Mouse (Mus musculus) kidney, adult 18-20 months (tissue): ENCODE data around the gene Hist1h3b.
"Not testable (repeated sequence)": the region's sequence is repeated elsewhere in the genome, so short reads cannot be mapped to it uniquely, and the experiment has no call there.

Experiments
- DNase-seq: peaks from one replicate; pipeline ENCODE4 v3.0.0; 2021

Hist1h3b gene

GRCm38 (mm10) chr13:23752067-23752741 lies at the start of gene Hist1h3b:
Hist1h3b (plus strand) TSS chr13:23752267.
- peak; percentile 80 for DNase-seq

GRCm38 (mm10) chr13:23702801-23703200 lies 49.3 kb upstream of the Hist1h3b start:
- not testable (repeated sequence) for DNase-seq

GRCm38 (mm10) chr13:23705751-23706356 lies 46.2 kb upstream of the Hist1h3b start:
- no peak for DNase-seq

- DNase-seq = no peak
Measured at GRCm38 (mm10) chr13:23706771-23707170, 45.3 kb upstream of the Hist1h3b start.

GRCm38 (mm10) chr13:23708041-23708440 lies 44.0 kb upstream of the Hist1h3b start:
- DNase-seq = no peak

GRCm38 (mm10) chr13:23708654-23709053 lies 43.4 kb upstream of the Hist1h3b start:
- DNase-seq = no peak

GRCm38 (mm10) chr13:23709714-23710373 lies 42.2 kb upstream of the Hist1h3b start:
- DNase-seq = peak; percentile 41

GRCm38 (mm10) chr13:23710374-23711089 lies 41.5 kb upstream of the Hist1h3b start, which contains the start of gene Hfe:
Hfe (minus strand) TSS chr13:23710854.
- DNase-seq = peak; percentile 65

- no peak for DNase-seq
Measured at GRCm38 (mm10) chr13:23716261-23717042, 35.6 kb upstream of the Hist1h3b start.

- DNase-seq = no peak
Measured at GRCm38 (mm10) chr13:23717176-23717575, 34.9 kb upstream of the Hist1h3b start.

GRCm38 (mm10) chr13:23717593-23718245 lies 34.3 kb upstream of the Hist1h3b start:
- not testable (repeated sequence) for DNase-seq

- no peak for DNase-seq
Measured at GRCm38 (mm10) chr13:23724239-23724638, 27.8 kb upstream of the Hist1h3b start.

- DNase-seq = no peak
Measured at GRCm38 (mm10) chr13:23725213-23725612, 26.9 kb upstream of the Hist1h3b start.

GRCm38 (mm10) chr13:23728472-23729191 lies 23.4 kb upstream of the Hist1h3b start:
- DNase-seq = no peak

GRCm38 (mm10) chr13:23729192-23729525 lies 22.9 kb upstream of the Hist1h3b start:
- DNase-seq = no peak

- no peak for DNase-seq
Measured at GRCm38 (mm10) chr13:23729706-23730105, 22.4 kb upstream of the Hist1h3b start.

GRCm38 (mm10) chr13:23730479-23730878 lies 21.6 kb upstream of the Hist1h3b start:
- DNase-seq = peak; percentile 59

GRCm38 (mm10) chr13:23732156-23732804 lies 19.8 kb upstream of the Hist1h3b start:
- no peak for DNase-seq

- DNase-seq = no peak
Measured at GRCm38 (mm10) chr13:23737091-23737490, 15.0 kb upstream of the Hist1h3b start.

- no peak for DNase-seq
Measured at GRCm38 (mm10) chr13:23738041-23738440, 14.0 kb upstream of the Hist1h3b start.

- peak; percentile 90 for DNase-seq
Measured at GRCm38 (mm10) chr13:23738677-23739068, 13.4 kb upstream of the Hist1h3b start, which contains the start of gene Hist1h1c. Hist1h1c (plus strand) TSS chr13:23738808.
